Mouse (Mus musculus) thymus, postnatal 4 days (tissue): Measurements from ENCODE around the gene Pabpc4.
"Not testable (repeated sequence)": the region's sequence is repeated elsewhere in the genome, so short reads cannot be mapped to it uniquely, and the experiment has no call there.

ENCODE experiments used
- DNase-seq: peaks from one replicate; pipeline ENCODE4 v3.0.0; 2021

Gene Pabpc4

GRCm38 (mm10) chr4:123305789-123306188, 43.6 kb downstream of the Pabpc4 start:
- peak; percentile 42 for DNase-seq

GRCm38 (mm10) chr4:123306999-123307398, 44.8 kb downstream of the Pabpc4 start:
- no peak for DNase-seq

GRCm38 (mm10) chr4:123308292-123308691, 46.1 kb downstream of the Pabpc4 start:
- DNase-seq, result no peak

GRCm38 (mm10) chr4:123311845-123312244, 49.7 kb downstream of the Pabpc4 start:
- DNase-seq, result no peak

- no peak for DNase-seq
These were observed 50.9 kb downstream of the Pabpc4 start for GRCm38 (mm10) chr4:123313010-123313409.

- DNase-seq, result no peak
These were observed 52.3 kb downstream of the Pabpc4 start for GRCm38 (mm10) chr4:123314497-123314896.

- not testable (repeated sequence) for DNase-seq
These were observed 60.8 kb downstream of the Pabpc4 start for GRCm38 (mm10) chr4:123322910-123323309.

GRCm38 (mm10) chr4:123323534-123323933, 61.4 kb downstream of the Pabpc4 start, which contains the start of gene Oxct2a:
TSS of gene Oxct2a (minus strand) at chr4:123323634.
- no peak for DNase-seq

GRCm38 (mm10) chr4:123326087-123326486, 63.9 kb downstream of the Pabpc4 start:
- no peak for DNase-seq

GRCm38 (mm10) chr4:123327630-123328029, 65.5 kb downstream of the Pabpc4 start:
- no peak for DNase-seq

GRCm38 (mm10) chr4:123328946-123329345, 66.8 kb downstream of the Pabpc4 start:
- no peak for DNase-seq

- no peak for DNase-seq
These were observed 69.2 kb downstream of the Pabpc4 start for GRCm38 (mm10) chr4:123331326-123331725.

- not testable (repeated sequence) for DNase-seq
These were observed 69.8 kb downstream of the Pabpc4 start for GRCm38 (mm10) chr4:123331961-123332360.

GRCm38 (mm10) chr4:123333151-123333550, 71.0 kb downstream of the Pabpc4 start:
- DNase-seq, result no peak

- DNase-seq, result no peak
These were observed 72.0 kb downstream of the Pabpc4 start for GRCm38 (mm10) chr4:123334177-123334576.

- DNase-seq, result not testable (repeated sequence)
These were observed 73.1 kb downstream of the Pabpc4 start for GRCm38 (mm10) chr4:123335244-123335643.

GRCm38 (mm10) chr4:123335796-123336585, 73.8 kb downstream of the Pabpc4 start:
- no peak for DNase-seq

- DNase-seq, result no peak
These were observed 75.5 kb downstream of the Pabpc4 start for GRCm38 (mm10) chr4:123337693-123338092.

- no peak for DNase-seq
These were observed 78.1 kb downstream of the Pabpc4 start for GRCm38 (mm10) chr4:123340232-123340631.

GRCm38 (mm10) chr4:123342091-123342641, 80.0 kb downstream of the Pabpc4 start:
- no peak for DNase-seq

- DNase-seq, result peak; percentile 78
These were observed 80.7 kb downstream of the Pabpc4 start, which contains the start of gene Bmp8a for GRCm38 (mm10) chr4:123342642-123343470. TSS of gene Bmp8a (minus strand) at chr4:123343252.

GRCm38 (mm10) chr4:123343471-123343789, 81.3 kb downstream of the Pabpc4 start:
- no peak for DNase-seq
